Mouse (Mus musculus): ENCODE results near the gene Map2k6.

Map2k6 gene

GRCm38 (mm10) chr11:110487796-110488195 lies 88.9 kb downstream of the Map2k6 start:
- DNase-seq (ENCODE audit: low spot score), result no peak

DNA sequence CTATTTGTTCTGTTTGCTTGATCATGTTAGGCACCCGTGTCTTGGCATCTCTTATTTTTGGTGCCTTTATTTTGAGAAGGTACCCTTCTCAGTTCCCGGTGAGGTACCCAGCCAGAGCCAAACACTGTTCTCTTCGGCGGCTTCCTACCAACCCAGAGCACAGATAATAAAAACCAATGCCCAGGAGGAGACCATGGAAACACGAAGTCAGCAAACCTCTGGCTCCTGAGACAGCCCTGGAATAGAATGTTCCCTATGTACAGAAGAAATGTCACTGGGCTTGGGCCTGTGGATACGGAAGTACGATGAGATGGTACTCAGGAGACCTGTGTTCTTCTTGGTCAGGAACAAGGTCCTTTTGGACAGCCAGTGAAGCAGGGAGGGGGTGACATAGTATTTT lies 89.4 kb downstream of the Map2k6 start:
- no peak for DNase-seq (ENCODE audit: low spot score)

GRCm38 (mm10) chr11:110495323-110496060 lies 96.6 kb downstream of the Map2k6 start:
- no peak for DNase-seq (ENCODE audit: low spot score)

- no peak for DNase-seq (ENCODE audit: low spot score)
Observed at GRCm38 (mm10) chr11:110496061-110496446, 97.1 kb downstream of the Map2k6 start.

- DNase-seq (ENCODE audit: low spot score), result no peak
Observed at GRCm38 (mm10) chr11:110497743-110498142, 98.8 kb downstream of the Map2k6 start.

GRCm38 (mm10) chr11:110498651-110499213 lies 99.8 kb downstream of the Map2k6 start:
- no peak for DNase-seq (ENCODE audit: low spot score)

DNA sequence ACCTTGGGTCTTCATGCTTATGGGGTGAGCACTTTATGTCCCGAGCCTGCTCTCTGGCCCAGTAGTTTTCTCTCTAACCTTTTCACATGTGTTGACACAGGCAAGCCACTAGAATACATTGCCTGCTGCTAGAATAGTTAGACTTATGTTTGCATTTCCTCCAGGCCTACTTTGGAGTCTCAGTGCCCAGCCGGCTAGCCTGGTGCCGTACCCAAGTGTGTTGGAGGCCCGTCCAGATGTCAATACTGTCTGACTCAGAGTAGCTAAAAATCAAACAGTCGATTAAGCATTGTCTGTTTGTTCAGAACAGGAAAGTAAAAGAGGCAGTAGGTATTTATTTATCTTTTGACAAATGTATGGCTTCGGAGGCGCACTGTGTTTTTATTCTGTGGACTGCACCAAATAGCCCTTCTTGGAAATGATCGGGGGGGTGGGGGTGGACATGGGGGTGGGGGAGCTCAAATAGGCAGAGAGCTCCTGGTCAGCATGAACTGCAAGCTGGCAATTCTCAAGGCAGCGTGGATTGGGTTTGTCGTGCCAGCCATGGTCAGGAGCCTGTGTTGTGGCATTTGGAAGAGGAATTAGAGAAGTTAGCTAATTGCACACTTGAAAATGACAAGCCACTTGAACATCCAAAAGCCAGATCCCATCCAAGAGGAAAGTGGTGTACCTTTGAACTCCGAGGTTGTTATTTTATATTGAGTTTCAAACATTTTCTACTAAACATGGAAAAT lies 104.2 kb downstream of the Map2k6 start:
- DNase-seq (ENCODE audit: low spot score), result no peak

GRCm38 (mm10) chr11:110511466-110511865 lies 112.5 kb downstream of the Map2k6 start:
- no peak for DNase-seq (ENCODE audit: low spot score)

GRCm38 (mm10) chr11:110518648-110519047 lies 119.7 kb downstream of the Map2k6 start:
- no peak for DNase-seq (ENCODE audit: low spot score)

DNA sequence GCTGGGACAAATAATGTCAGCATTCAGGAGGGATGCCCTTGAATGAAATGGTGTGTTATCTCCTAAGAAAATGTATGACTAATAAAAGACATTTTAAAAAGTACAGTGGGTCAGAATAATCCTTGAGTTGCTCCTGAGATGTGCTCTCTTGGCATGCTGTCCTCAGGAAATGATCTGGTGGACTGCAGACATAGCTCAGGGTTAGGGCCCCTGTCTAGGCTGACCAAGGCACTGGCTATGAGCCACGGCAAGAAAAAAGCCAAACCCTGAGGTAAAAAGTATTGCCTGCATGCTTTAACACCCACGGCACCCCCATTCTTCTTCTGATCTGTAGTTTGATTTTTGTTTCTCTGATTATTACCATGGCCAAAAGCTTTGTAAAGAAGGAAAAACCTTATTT lies 124.0 kb downstream of the Map2k6 start:
- no peak for DNase-seq (ENCODE audit: low spot score)

DNA sequence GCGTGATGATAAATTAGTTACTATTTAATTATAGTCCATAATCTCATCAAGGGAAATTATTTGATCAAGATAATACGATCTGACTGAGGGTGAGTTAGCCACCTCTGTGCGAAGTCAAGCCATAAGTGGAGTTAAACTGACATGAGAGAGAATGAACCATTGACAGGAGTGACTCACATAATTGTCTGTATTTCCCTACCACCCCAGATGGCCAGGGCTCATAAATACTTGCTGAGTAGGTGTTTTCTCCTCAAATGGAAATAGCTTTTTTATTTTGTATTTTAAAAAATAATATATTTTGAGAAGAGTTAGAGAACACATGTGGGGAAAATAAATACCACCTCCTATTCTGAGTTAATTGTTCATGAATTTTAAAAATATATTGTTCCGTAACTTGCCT lies 127.2 kb downstream of the Map2k6 start:
- DNase-seq (ENCODE audit: low spot score), result no peak

- DNase-seq (ENCODE audit: low spot score), result no peak
Observed at GRCm38 (mm10) chr11:110531087-110531486, 132.2 kb downstream of the Map2k6 start.

DNA sequence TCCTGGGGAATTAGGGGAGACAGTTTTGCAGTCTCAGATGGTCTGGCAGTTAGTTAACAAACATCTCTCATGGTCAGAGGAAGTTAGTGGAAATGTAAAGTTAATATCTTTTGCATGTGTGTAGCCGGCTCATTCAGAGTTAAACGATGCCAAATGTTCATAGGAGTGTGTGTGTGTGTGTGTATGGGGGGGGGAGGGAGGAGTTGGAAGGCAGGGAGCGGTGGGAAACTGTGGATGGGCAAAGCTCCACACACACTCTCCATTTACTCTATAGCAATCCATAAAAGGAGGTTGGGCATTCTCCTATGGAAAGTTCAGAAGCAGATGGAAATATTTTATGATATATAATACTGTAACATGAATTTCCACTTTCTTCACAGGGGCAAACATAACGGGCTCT lies 135.9 kb downstream of the Map2k6 start:
- DNase-seq (ENCODE audit: low spot score), result no peak

DNA sequence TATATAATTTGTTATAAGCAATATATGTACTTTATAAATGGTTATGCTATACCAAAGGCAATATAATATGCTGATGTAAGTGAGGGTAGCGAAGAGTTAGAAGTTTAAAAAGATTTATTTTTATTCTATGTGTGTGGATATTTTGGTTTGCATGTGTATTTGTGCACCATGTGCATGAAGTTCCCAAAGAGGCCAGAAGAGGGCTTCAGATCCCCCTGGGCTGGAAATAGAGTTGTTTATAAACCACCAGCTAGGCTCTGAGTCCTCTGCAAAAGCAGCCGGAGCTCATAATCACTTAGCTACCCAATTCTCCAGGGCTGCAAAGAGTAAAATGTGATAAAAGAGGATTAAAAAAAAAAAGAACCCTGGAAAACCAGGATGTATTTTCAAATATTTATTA lies 137.6 kb downstream of the Map2k6 start:
- no peak for DNase-seq (ENCODE audit: low spot score)

GRCm38 (mm10) chr11:110537602-110538001 lies 138.7 kb downstream of the Map2k6 start:
- peak; percentile 36 for DNase-seq (ENCODE audit: low spot score)

GRCm38 (mm10) chr11:110538206-110538605 lies 139.3 kb downstream of the Map2k6 start:
- no peak for DNase-seq (ENCODE audit: low spot score)

DNA sequence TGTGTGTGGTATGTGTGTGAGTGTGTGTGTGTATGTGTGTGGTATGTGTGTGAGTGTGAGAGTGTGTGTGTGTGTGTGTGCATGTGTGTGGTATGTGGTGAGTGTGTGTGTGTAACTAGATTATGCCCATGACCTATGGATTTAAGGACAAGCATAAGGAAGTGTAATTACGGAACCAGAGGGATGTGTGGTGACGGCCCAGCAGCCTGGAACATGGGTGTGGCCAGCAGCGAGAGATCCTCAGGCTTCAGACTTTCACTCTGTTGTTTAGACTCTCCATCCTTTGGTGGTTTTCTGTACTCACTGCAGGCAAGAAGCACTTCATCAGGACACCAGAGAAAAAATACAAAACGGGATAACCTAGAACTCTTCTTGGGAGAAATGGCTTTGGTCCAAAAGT lies 143.0 kb downstream of the Map2k6 start:
- no peak for DNase-seq (ENCODE audit: low spot score)

DNA sequence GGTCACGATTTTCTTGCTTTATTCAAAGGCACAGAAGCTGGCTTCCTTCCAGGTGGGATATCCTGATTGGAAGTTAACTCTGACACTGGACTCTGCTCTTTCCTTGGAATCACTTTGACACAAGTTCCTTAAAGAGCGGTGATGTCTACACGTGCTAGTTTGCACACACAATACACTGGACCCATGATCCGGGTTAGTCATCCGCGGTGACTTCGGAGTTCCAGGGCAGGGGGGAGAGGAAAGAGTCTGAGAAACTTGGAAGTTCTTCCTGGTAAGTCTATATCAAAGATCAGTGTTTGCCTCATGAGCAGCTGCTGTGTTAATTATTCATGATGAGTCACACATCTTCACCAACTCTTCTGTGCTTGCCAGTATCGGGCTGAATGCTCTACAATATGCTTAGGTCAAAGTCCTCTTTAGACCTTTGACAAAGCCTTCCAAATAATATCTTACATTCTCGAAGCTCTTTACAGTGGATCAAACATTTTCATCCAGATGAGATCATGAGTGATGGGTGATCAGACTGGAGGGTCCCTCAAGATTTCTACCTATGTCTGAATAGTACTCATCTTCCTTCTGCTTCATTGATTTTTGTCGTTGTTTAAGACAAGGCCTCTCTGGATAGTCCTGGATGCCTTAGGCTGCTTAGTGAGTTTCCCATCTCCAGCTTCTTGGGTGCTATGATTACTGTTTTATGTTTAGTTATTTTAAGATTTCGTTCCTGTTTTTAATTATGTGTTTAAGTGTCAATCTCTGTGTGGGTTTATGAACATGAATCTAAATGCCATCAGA lies 145.7 kb downstream of the Map2k6 start:
- DNase-seq (ENCODE audit: low spot score), result no peak

DNA sequence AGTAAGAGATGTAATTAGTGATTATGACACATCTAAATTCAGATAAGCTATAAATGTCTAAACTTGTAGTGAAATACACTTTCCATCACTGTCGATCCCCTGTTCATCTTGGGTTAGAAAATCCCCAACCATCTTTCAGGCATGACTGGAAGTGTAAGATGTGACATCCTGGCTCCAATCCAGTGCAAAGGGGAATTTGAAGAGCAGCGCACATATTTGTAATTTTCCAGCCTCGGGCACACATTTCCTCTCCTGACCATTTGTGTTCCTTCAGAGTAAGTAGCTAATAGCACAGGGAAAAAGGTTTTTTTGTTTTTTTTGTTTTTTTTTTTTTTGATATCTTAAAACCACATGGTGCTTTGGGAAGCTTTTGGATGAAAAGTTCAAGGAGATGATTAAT lies 146.5 kb downstream of the Map2k6 start:
- no peak for DNase-seq (ENCODE audit: low spot score)

GRCm38 (mm10) chr11:110551471-110551967 lies 152.6 kb downstream of the Map2k6 start:
- no peak for DNase-seq (ENCODE audit: low spot score)

DNA sequence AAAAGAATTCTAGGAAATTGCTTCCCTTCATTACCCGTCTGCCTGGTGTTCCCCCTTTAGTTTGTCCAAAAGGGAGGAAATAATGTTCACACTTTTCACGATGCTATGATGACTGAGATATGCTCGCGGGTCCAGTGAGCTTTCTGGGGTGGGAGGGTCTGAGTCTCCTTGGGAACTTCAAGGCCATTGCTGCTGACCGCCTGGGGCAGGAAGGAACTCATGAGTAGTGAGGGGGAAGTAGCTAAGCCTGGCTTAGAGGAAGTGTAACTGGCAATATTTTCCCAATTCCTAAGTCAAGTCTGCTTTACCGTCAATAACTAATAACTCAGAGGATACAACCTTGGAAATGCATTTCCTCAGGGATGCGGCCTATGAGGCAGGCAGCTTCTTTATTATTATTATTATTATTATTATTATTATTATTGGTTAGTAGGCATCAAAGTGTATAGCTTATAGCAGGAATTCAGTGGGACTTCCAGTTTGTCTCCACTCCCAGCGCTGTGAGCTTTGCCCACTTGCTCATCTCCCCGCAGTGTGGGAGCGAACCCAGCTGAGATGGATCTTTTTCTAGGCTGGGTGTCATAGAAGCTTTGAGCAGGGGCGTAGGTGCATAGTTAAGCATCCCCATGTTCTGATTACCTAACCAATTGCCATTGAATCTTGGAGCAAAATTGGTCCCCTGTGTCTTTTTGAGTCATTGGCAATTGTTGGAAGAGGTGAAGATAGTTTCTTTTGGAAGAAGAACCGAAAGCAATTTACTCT lies 163.6 kb downstream of the Map2k6 start:
- no peak for DNase-seq (ENCODE audit: low spot score)

DNA sequence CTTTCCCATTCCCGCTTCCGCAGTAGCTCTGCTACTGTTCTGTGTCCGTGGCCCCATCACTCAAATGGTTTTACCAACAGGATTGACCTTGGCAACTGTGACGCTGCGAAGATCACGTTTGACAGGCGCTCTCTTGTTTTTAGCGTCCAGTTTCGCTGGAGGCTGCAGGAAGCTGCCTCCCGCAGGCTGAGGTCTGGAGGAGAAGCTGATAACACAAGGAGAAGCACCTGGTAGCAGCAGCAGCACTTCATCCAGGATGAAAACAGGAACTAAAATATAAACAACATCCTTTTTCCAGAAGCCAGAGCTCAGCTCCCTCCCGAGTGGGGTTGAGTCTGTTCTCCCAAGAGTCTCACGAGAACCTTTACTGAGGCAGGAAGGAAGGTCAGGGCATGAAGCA lies 164.3 kb downstream of the Map2k6 start:
- DNase-seq (ENCODE audit: low spot score), result no peak
